In the genomic region with DNA sequence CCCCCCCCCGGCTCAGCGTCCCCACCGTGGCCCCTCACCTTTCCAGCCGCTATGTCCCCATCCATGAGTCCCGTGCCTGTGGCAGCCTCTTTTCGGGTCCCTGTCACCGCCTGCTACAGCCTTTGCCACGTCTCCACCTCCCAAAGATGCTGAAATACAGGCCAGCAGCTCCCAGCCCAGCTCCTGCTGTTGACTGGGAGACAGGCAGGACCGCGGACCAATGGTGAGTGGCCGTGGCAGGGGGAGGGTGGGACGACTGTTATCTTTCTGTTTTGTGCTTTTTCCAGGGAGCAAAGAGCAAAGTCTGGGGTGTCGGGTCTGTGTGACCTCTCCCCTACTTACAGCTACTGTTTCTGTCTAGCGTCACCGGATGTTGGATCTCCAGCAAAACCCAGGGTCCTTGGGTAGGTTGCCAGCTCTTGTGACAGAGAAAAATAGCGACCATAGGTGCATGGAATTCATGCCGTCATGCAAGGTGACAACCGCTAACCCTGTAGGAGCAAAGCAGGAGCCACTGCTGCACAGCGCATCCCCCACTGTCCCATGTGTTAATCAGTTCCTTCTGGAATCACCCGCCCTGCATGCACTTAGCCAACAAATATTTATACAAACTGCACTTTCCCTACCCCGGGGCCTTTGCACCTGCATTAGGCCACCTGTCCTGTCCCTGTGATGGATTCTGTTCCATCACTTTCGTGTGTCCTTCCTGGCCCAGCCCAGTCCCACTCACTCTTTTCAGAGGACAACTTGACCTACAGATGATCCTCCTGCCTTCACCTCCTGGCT, we compare ENCODE assay signal across 11 mouse cellular contexts. TPM values are rescaled to one million over a fixed set of nuclear protein-coding genes. Genes with fewer than 3 reads are reported as not detected.
DNase-seq lines count a peak whose midpoint lies in the region; ATAC-seq lines count a peak whose summit lies in the region.
"Had no signal": no experiment of that assay in that cellular context is flagged by ENCODE, and none has a peak within 500 bp of the region (broad histone marks: within the 10 kb centered on the region; RNA-seq: fewer than 3 reads in every experiment).

No protein-coding gene starts in this region.

- no peak overlapping the region for H3K4me2 ChIP-seq in kidney, embryonic 16.5 days (replicated peaks; ENCODE audit: low read depth, low read length)
- H3K4me2 ChIP-seq in liver, embryonic 13.5 days = peak overlapping the region; percentile 42
- H3K4me2 ChIP-seq: limb, embryonic 12.5 days had no signal

- peak; percentile 79 for DNase-seq in kidney, adult 18-20 months
- DNase-seq in adrenal gland, adult (ENCODE audit: inconsistent age in 2 of 2, low spot score in 1 of 2) = peak; percentile 78 to 89
- DNase-seq in heart, postnatal 14 days = peak; percentile 61 to 69
- peak; percentile 75 for DNase-seq in liver, embryonic 13.5 days
- no peak for DNase-seq in hindbrain, embryonic 10.5 days (ENCODE audit: low spot score)
- no peak for DNase-seq in urinary bladder, adult 18-20 months (ENCODE audit: low spot score in 2 of 2)
- DNase-seq: cerebellum, adult 18-20 months; gastrocnemius, postnatal 25 days had no signal

- H3K27me3 ChIP-seq in kidney, embryonic 16.5 days (ENCODE audit: insufficient read depth, low read length) = no peaks in the 10 kb centered on the region
- H3K27me3 ChIP-seq in liver, embryonic 13.5 days = no peaks in the 10 kb centered on the region
- H3K27me3 ChIP-seq in hindbrain, embryonic 10.5 days (ENCODE audit: insufficient read depth, poor library complexity, severe bottlenecking) = no peaks in the 10 kb centered on the region

- no peaks in the 10 kb centered on the region for H3K36me3 ChIP-seq in kidney, embryonic 16.5 days (ENCODE audit: insufficient read depth, low read length)
- peaks cover 21% of the 10 kb centered on the region for H3K36me3 ChIP-seq in liver, embryonic 13.5 days
- H3K36me3 ChIP-seq in hindbrain, embryonic 10.5 days = no peaks in the 10 kb centered on the region
- H3K36me3 ChIP-seq: limb, embryonic 12.5 days had no signal

- no peak for ATAC-seq in kidney, embryonic 16.5 days (ENCODE audit: low FRiP score, low TSS enrichment)
- ATAC-seq in liver, embryonic 13.5 days (ENCODE audit: low read depth) = peak; percentile 47
- ATAC-seq in granulocyte monocyte progenitor cell, adult 5-6 weeks (replicated peaks; ENCODE audit: poor library complexity, severe bottlenecking) = no peak

- no peak overlapping the region for H3K27ac ChIP-seq in kidney, embryonic 16.5 days (ENCODE audit: low read length)
- peak overlapping the region; percentile 70 for H3K27ac ChIP-seq in liver, embryonic 13.5 days
- no peak overlapping the region for H3K27ac ChIP-seq in hindbrain, embryonic 10.5 days
- H3K27ac ChIP-seq: limb, embryonic 12.5 days had no signal

- no peak overlapping the region for H3K4me3 ChIP-seq in kidney, embryonic 16.5 days (ENCODE audit: low read length)
- peak overlapping the region; percentile 45 for H3K4me3 ChIP-seq in liver, embryonic 13.5 days (replicated peaks)
- H3K4me3 ChIP-seq in hindbrain, embryonic 10.5 days = no peak overlapping the region
- H3K4me3 ChIP-seq: limb, embryonic 12.5 days had no signal

- intact Hi-C loops in heart, postnatal 14 days (cut with DNase I) = no loop called here

- H3K9me3 ChIP-seq in kidney, embryonic 16.5 days (ENCODE audit: low read length) = no peaks in the 10 kb centered on the region
- H3K9me3 ChIP-seq in liver, embryonic 13.5 days (replicated peaks) = peaks cover 4% of the 10 kb centered on the region
- 0 out of 2 replicates have a peak, but pooled peaks cover 3% of the 10 kb centered on the region for H3K9me3 ChIP-seq in hindbrain, embryonic 10.5 days

- H3K4me1 ChIP-seq in kidney, embryonic 16.5 days (ENCODE audit: insufficient read depth, low read length) = no peaks in the 10 kb centered on the region
- H3K4me1 ChIP-seq in liver, embryonic 13.5 days (replicated peaks) = peaks cover 67% of the 10 kb centered on the region
- H3K4me1 ChIP-seq in hindbrain, embryonic 10.5 days (replicated peaks) = peaks cover 17% of the 10 kb centered on the region

- no peak overlapping the region for H3K9ac ChIP-seq in kidney, embryonic 16.5 days (replicated peaks; ENCODE audit: low read length)
- H3K9ac ChIP-seq in liver, embryonic 13.5 days = peak overlapping the region; percentile 51
- H3K9ac ChIP-seq: limb, embryonic 12.5 days had no signal

- whole genome bisulfite sequencing in kidney, embryonic 16.5 days = 57% methylated on average over 22 of the region's 22 CpGs
- WGBS in liver, embryonic 13.5 days (ENCODE audit: insufficient replicate concordance) = 42% methylated on average over 22 of the region's 22 CpGs
- 56% methylated on average over 22 of the region's 22 CpGs for WGBS in hindbrain, embryonic 10.5 days

RNA-seq across cellular contexts. Expression of a gene that starts 6.0 kb away (rescaled TPM):
- 0.24 and 0.29 TPM in 2 replicates for polyA plus RNA-seq in kidney, embryonic 16.5 days (2015; fragmentation: Nextera tagmentation; extraction: Ambion mirVana)
- total RNA-seq in heart, postnatal 14 days (2021) = under 1 TPM; 0.69 to 0.90 TPM
- 22.3 and 22.5 TPM in 2 replicates for polyA plus RNA-seq in liver, embryonic 13.5 days (2015; fragmentation: Nextera tagmentation; extraction: Ambion mirVana)
- 0.43 TPM in 1 of 2 replicates, not detected in the other for total RNA-seq in granulocyte monocyte progenitor cell, adult 5-6 weeks (2014; fragmentation: Nextera tagmentation)
- 0.86 and 1.3 TPM in 2 replicates for total RNA-seq in granulocyte monocyte progenitor cell, adult 5-6 weeks (2017)
- polyA plus RNA-seq in hindbrain, embryonic 10.5 days (2016; fragmentation: Nextera tagmentation; extraction: Ambion mirVana) = 0.29 and 0.30 TPM in 2 replicates

RNA-seq across cellular contexts. Expression of a gene that starts 13.1 kb away (rescaled TPM):
- 195 and 207 TPM in 2 replicates for polyA plus RNA-seq in kidney, embryonic 16.5 days (2015; fragmentation: Nextera tagmentation; extraction: Ambion mirVana)
- total RNA-seq in heart, postnatal 14 days (2021) = 100 to 1,000 TPM; 115 to 122 TPM
- polyA plus RNA-seq in liver, embryonic 13.5 days (2015; fragmentation: Nextera tagmentation; extraction: Ambion mirVana) = 127 and 130 TPM in 2 replicates
- 35.0 and 72.7 TPM in 2 replicates for total RNA-seq in granulocyte monocyte progenitor cell, adult 5-6 weeks (2014; fragmentation: Nextera tagmentation)
- 46.7 and 50.8 TPM in 2 replicates for total RNA-seq in granulocyte monocyte progenitor cell, adult 5-6 weeks (2017)
- polyA plus RNA-seq in hindbrain, embryonic 10.5 days (2016; fragmentation: Nextera tagmentation; extraction: Ambion mirVana) = 218 and 261 TPM in 2 replicates

RNA-seq across cellular contexts. Expression of a gene that starts 22.8 kb away (rescaled TPM):
- 69.6 and 70.0 TPM in 2 replicates for polyA plus RNA-seq in kidney, embryonic 16.5 days (2015; fragmentation: Nextera tagmentation; extraction: Ambion mirVana)
- total RNA-seq in heart, postnatal 14 days (2021) = 10 to 100 TPM; 10.3 to 10.9 TPM
- polyA plus RNA-seq in liver, embryonic 13.5 days (2015; fragmentation: Nextera tagmentation; extraction: Ambion mirVana) = 35.1 and 38.2 TPM in 2 replicates
- 23.3 and 24.4 TPM in 2 replicates for total RNA-seq in granulocyte monocyte progenitor cell, adult 5-6 weeks (2014; fragmentation: Nextera tagmentation)
- total RNA-seq in granulocyte monocyte progenitor cell, adult 5-6 weeks (2017) = 24.7 and 26.3 TPM in 2 replicates
- 85.4 and 106 TPM in 2 replicates for polyA plus RNA-seq in hindbrain, embryonic 10.5 days (2016; fragmentation: Nextera tagmentation; extraction: Ambion mirVana)

RNA-seq across cellular contexts. Expression of a gene that starts 32.7 kb away (rescaled TPM):
- polyA plus RNA-seq in kidney, embryonic 16.5 days (2015; fragmentation: Nextera tagmentation; extraction: Ambion mirVana) = 244 and 250 TPM in 2 replicates
- total RNA-seq in heart, postnatal 14 days (2021) = 10 to 100 TPM; 91.5 to 93.3 TPM
- 69.1 and 71.6 TPM in 2 replicates for polyA plus RNA-seq in liver, embryonic 13.5 days (2015; fragmentation: Nextera tagmentation; extraction: Ambion mirVana)
- total RNA-seq in granulocyte monocyte progenitor cell, adult 5-6 weeks (2014; fragmentation: Nextera tagmentation) = 33.8 and 47.9 TPM in 2 replicates
- total RNA-seq in granulocyte monocyte progenitor cell, adult 5-6 weeks (2017) = 37.5 and 41.7 TPM in 2 replicates
- polyA plus RNA-seq in hindbrain, embryonic 10.5 days (2016; fragmentation: Nextera tagmentation; extraction: Ambion mirVana) = 276 and 320 TPM in 2 replicates

RNA-seq across cellular contexts. Expression of a gene that starts 42.4 kb away (rescaled TPM):
- polyA plus RNA-seq in kidney, embryonic 16.5 days (2015; fragmentation: Nextera tagmentation; extraction: Ambion mirVana) = 24.4 and 25.2 TPM in 2 replicates
- total RNA-seq in heart, postnatal 14 days (2021) = 10 to 100 TPM; 40.8 to 43.2 TPM
- polyA plus RNA-seq in liver, embryonic 13.5 days (2015; fragmentation: Nextera tagmentation; extraction: Ambion mirVana) = 49.1 and 49.6 TPM in 2 replicates
- total RNA-seq in granulocyte monocyte progenitor cell, adult 5-6 weeks (2014; fragmentation: Nextera tagmentation) = 16.1 and 20.6 TPM in 2 replicates
- 7.1 and 8.0 TPM in 2 replicates for total RNA-seq in granulocyte monocyte progenitor cell, adult 5-6 weeks (2017)
- polyA plus RNA-seq in hindbrain, embryonic 10.5 days (2016; fragmentation: Nextera tagmentation; extraction: Ambion mirVana) = 9.4 and 12.4 TPM in 2 replicates

Comparison
In these comparisons a context has a peak if more than half of its experiments do, and no peak if none do; other contexts are left out.
1. DNase-seq: peak in kidney, adult 18-20 months (single experiment), adrenal gland, adult (2 of 2), heart, postnatal 14 days (2 of 2) and liver, embryonic 13.5 days (single experiment); none in hindbrain, embryonic 10.5 days (single experiment) and urinary bladder, adult 18-20 months (0 of 2).
2. RNA of a gene that starts 6.0 kb away (polyA plus RNA-seq): 22.3 to 22.5 TPM in liver, embryonic 13.5 days; 0.29 to 0.30 TPM in hindbrain, embryonic 10.5 days and 0.24 to 0.29 TPM in kidney, embryonic 16.5 days; every median in the first group is over 10 times any median in the second.